Mouse (Mus musculus): ENCODE measurements around the gene Scrn3. TPM values are rescaled to one million over a fixed set of nuclear protein-coding genes. Genes with fewer than 3 reads are reported as not detected.

The Scrn3 gene
- 10 to 100 TPM; 19.0 to 21.7 TPM for total RNA-seq (2021)

DNA sequence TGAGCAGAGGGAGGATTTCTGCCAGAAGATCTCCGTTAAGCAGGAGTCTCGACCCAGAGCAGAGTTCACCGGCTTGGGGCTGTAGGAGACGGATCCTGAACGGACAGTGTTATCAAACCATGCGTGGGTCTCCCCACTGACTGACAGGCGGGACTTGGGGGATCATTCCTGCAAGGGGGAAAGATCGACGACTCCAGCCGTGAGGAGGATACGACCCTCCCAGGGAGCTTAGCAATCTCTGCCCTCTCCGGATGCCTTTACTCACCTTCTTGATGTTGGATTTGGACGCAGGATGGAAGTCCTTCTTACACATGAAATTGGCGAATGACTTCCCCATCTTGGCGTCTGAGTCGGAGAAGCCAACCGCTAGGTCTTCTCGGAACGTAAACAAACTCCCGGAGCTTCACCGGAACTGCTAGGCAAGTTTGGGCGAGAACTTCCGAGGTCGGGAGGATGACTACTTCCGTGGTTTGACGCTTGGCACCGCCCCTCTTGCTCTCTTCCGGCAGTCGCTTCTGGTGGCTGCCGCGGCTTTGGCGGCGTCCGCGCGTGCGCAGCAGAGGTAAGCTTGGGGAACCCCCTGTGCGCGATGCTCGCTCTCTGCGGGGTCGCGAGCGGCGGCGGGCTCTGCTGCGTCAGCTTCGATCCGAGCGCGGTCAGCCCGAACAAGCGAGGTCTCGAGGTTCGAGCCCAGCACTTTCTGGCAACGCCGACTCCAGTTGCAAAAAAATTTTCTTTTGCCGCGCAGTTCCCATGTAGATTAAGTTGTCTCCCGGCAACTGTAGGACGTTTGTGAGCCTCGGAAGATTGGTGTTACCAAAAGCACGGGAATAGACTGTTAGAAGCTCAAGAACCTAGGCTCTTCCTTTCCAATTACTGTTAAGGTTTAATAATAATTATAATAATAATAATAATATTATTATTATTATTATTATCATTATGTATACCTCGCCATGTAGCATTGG is at the start of gene Scrn3, which contains the start of gene Cir1:
TSS of gene Scrn3 (plus strand) at position 450 of the 965 bp plus-strand sequence.
TSS of gene Cir1 (minus strand) at position 550 of the 965 bp plus-strand sequence.
- intact Hi-C loops (cut with DNase I) = loop anchor here (5.0 kb wide), 1 partner anchor 75 kb away; the partner anchor contains the start of gene Gpr155

DNA sequence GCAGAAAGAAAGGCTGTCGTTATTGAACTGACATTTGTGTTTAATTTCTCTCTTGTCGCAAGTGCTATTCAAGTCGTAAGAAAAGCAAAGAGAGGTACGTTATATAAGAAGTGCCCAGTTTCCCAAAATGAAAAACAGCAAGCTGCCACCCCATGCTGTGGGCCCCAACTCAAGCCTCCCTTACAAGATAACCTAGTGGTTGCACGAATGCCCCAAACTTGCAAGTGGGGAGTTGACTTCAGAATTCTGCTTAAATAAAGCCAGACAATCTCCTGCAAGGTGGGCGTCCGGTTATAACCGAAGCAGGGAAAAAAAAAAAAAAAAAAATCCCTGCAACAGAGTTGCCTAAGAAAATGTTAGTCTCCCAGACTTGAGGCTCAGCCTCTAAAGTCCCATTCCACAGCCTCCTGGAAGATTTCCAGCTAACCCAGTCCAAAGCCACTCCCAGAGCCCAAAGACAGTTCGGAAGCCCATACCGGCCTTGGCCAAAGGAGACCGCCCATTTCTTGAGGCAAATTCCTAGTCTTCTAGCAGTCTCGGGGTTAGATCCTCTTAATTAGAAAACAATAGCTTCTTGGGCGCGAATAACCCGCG is 49.1 kb upstream of the Scrn3 start:
- intact Hi-C loops (cut with DNase I) = no loop called here
- DNase-seq (ENCODE audit: low spot score) = no peak

More for the DNA sequence above, at the start of gene Scrn3, which contains the start of gene Cir1:
- DNase-seq (ENCODE audit: low spot score) = peak; percentile 88

DNA sequence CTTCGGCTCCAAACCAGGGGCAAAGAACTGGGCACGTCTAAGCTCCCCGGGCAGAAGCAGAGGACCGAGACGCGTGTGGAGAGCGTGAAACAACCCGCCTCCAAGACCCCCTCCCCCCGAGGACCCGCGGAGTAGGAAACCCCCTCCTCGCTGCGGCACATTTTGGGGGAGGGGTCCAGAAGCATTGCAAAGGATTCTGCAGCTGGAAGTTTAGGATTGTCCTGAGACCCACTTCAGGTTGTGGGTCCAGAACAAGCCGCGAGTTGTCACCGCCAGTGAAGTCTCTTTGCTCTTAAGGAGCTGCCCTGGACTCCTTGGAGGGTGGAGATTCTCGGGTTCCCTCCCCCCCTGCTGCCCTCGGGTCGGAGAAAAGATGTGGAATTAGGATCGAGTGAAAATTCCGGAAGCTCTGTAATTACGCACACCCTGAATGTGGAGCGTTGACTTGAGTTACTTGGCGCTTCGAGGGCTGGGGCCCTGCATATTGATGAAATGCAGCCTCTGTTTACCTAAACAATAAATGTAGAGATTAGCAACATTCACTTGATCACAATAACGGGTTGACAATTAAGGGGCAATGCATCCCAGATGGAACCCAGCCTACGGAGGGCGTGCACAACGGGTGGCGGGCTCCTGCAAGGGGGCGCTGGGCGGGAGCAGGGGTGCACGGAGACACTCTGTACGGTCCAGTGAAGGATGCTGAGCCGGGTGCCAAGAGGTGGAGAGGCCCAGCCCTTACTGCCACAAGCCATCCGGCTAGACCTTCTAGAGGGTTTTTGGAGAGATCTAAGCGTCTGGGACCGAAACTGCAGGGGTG is 48.4 kb upstream of the Scrn3 start:
- intact Hi-C loops (cut with DNase I) = no loop called here
- DNase-seq (ENCODE audit: low spot score) = no peak

DNA sequence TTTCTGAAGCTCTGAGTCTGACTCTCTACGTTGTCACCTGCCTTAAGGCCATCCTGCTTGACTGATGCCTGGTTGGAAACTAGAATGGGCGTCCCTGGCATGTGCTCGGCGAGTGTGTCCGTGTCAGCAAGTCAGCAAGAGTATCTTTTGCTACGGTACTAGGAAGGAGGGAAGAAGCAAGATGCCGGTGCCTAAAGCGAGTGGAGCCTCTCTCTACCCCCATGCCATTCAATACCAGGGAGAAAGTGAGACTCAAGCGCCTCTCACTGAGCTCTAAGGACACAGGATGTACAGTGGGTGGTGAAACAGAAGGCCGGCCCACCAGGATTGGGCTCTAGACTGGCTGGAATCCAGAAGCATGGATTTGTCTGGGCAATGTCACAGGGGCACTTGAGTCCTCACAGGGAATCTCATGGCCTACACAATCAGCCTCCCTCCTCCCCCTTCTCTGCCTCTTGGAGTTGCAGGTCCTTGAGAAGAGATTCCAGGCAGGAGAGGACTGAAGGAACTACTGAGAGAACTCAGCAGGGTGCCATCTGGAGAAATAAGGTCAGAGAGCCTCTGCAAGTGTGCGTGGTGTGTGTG is 47.7 kb upstream of the Scrn3 start:
- no peak for DNase-seq (ENCODE audit: low spot score)
- intact Hi-C loops (cut with DNase I) = no loop called here

DNA sequence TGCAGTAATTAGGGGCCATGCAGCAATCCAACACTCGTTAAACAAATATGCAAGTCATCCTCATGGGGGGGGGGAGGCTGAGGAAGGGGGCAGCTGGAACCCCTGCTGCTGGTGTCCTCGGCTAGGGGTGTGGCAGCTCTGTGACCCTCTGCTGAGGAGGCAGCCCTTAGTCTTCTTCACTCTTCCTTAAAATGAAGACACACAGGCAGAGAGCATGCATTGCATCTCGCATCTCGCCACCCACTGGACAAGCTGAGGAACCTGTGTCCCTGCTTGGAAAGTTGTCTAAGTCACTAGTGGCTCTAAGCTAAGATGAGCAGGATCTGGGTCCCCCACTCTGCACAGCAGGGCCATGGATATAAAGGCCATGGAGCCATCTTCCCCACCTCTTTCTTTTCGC is 46.4 kb upstream of the Scrn3 start:
- intact Hi-C loops (cut with DNase I) = no loop called here
- no peak for DNase-seq (ENCODE audit: low spot score)

DNA sequence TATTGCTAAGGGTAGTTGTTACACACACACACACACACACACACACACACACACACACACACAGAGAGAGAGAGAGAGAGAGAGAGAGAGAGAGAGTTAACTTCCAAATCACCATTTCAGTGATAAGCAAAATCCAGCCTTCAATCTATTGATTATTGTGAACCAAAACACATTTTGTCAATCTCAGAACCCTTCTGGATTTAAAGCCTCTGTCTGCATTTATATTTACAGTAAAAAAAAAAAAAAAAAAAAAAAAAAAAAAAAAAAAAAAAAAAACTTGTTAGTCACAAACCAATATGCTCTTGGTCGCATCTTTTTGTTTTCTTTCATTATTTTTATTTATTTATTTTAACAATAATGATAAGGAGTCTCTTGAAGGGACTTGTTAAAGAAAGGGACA is 45.8 kb upstream of the Scrn3 start:
- DNase-seq (ENCODE audit: low spot score) = no peak
- intact Hi-C loops (cut with DNase I) = no loop called here

DNA sequence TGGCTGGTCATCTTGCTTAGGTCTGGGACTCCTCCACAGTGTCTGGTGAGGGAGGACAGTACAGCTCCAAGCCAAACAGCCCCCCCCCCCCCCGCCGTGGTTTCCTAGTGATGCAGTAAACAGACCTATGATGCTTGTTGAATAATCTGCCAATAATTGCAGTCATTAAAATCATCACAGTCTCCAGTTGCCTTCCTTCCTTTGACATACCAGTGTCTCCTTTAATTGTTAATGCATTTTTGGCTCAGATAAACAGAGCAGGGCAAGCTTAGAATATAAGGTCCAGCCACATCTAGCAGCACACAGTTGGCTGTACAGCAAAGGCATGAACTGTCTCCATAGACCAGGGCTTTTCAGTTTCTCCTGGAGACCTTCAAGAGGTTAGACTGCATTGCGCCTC is 45.2 kb upstream of the Scrn3 start:
- DNase-seq (ENCODE audit: low spot score) = no peak
- intact Hi-C loops (cut with DNase I) = no loop called here

DNA sequence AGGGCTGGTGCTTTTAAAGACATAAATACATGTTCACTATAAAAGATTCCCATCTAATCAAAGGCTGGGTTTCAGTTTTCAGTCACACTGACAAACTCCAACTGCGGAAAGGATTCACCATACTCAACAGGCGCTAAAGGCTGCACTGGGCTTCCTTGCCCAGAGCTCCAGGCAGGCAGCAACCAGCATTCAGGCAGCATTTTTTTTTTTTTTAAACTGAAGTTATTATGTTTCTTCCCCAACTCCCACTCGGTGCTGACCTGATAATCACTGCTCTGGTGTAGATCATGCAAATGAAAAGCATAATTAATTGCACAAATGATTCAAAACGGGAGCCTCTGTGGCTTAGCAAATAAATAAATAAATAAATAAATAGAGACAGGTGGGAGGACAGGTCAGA is 44.6 kb upstream of the Scrn3 start:
- DNase-seq (ENCODE audit: low spot score) = no peak
- intact Hi-C loops (cut with DNase I) = no loop called here

DNA sequence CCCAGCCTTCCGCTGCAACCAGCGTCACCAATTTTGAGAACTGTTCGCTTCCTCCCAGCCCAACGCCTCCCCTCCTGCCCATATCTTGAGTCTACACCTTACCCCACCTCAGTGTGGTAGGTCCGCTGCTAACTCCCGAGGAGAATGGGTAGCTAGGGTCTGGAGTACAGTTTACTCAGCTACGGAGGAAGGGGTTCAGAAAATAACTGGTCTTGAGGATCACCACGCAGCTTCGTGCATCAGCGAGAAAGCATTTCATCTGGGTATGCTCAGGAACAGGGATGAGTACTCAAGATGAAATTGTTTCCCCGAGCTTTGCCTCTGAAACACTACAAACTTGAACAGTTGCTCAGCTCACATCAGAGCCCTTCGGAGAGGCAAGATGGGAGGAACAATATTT is 44.1 kb upstream of the Scrn3 start:
- DNase-seq (ENCODE audit: low spot score) = no peak
- intact Hi-C loops (cut with DNase I) = no loop called here

DNA sequence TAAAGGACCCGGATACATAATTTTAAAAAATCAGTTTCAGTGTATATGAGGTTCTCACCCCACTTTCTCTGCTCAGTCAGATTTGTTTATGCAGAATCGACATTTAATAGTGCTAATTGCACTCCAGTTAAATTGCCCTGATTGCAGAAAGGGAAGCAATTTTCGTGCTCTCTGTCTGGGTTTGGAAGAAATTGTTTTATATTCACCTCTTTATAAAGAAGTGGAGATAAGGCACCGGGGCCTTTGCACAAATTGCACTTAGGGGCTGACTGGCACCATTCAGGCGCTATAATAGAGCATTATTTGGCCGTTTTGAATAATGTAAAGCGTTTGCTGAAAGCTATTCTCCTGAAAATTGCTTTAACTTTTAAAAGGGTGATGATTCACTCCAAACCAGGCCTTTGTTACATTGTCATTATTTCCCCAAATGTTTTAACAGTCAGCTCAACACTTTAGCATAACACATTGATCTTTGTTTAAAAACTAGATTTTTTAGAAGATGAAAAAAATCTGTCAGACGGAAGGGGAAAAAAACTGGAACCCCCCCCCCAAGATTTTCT is 43.5 kb upstream of the Scrn3 start:
- no peak for DNase-seq (ENCODE audit: low spot score)
- intact Hi-C loops (cut with DNase I) = no loop called here

DNA sequence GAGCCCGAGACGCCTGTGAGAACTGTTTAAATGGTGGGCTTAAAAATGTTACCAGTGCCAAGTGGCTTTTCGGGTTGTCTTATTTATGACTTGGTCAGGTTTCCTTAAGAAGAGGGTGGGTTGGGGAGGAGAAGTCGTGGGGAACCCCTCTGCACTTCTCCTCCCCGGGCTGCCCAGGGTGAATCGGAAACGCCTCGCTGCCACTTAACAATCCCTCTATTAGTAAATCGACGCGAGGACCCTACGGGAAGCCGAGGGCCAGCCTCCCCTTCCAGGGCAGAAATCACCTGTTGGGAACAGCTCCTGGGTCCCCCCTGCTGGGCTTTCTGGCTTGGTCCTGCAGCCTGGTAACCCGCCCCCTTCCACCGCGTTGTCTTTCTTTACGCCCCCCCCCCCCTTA is 42.7 kb upstream of the Scrn3 start:
- intact Hi-C loops (cut with DNase I) = loop anchor here (5.0 to 10.0 kb wide), 5 partner anchors 295 to 1732 kb away; partner anchors contain the start of genes Hoxd13 and Pdk1
- DNase-seq (ENCODE audit: low spot score) = no peak

DNA sequence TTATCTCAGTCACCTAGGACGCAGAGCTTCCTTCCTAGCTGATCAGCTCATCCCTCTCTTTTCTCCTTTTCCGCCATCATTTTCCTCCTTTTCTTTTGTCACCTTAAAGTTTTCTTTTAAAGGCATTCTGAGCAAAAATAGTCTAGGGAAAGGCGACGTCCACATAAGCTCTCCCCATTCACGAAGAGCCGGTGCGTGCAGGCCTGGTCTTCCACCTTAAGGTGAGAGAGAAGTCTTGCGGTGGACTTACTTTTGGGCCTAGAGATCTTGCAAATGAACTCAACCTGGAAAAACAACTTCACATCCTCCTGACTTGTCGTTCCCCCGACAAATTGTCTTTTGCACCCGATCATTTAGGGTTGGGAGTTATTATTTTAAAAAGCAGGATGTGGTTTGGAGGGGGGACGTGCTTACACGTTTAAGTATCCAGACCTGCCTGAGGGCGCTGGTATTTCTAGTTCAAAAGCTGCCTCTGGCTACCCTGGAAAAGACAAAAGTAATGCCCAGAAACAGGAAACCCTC is 42.3 kb upstream of the Scrn3 start:
- DNase-seq (ENCODE audit: low spot score) = no peak

DNA sequence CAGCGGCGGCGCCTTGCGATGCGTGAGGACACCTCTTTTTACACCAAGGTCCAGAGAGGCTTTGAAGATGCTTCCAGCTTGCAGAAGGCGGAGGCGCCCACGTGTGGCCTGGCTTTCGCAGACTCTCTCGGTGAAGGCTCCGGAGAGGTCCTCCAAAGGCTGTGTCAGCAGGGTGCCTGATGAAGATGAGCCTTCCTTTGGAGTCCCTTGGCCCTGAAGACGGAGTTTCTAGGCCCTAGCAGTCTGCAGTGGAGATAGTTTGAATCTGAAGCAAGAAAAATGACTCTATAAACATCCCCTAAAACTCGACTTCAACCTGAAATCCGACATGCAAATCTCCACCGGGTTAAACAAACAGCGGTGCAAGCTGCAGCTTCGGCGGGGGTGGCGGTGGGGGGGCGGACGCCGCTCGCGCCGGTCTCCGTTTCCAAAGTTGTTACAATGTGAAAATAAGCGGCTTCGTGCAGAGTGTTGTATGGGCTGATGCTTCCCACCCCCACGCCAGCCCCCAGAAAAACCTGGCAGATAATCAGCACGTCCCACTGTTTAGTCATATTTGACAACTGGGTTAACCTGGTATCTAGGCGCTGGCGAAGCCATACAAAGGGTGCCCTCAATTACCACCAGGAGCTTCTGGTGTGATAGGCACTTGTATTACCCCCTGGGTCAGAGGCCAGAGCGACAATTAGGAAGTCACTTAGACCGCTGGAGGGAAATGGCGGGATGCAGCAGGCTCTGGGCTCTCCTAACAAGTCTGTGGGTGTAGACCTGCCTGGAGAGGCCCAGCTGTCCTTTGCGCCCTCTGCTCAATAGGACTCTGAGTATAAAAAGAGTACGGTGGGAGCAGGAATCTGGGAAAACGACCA is 41.6 kb upstream of the Scrn3 start:
- intact Hi-C loops (cut with DNase I) = loop anchor here (5.0 to 10.0 kb wide), 5 partner anchors 296 to 1734 kb away; partner anchors contain the start of genes Hoxd13 and Pdk1
- DNase-seq (ENCODE audit: low spot score) = no peak

More for the DNA sequence above, 42.3 kb upstream of the Scrn3 start:
- intact Hi-C loops (cut with DNase I) = loop anchor here (5.0 to 10.0 kb wide), 5 partner anchors 295 to 1733 kb away; partner anchors contain the start of genes Hoxd13 and Pdk1

DNA sequence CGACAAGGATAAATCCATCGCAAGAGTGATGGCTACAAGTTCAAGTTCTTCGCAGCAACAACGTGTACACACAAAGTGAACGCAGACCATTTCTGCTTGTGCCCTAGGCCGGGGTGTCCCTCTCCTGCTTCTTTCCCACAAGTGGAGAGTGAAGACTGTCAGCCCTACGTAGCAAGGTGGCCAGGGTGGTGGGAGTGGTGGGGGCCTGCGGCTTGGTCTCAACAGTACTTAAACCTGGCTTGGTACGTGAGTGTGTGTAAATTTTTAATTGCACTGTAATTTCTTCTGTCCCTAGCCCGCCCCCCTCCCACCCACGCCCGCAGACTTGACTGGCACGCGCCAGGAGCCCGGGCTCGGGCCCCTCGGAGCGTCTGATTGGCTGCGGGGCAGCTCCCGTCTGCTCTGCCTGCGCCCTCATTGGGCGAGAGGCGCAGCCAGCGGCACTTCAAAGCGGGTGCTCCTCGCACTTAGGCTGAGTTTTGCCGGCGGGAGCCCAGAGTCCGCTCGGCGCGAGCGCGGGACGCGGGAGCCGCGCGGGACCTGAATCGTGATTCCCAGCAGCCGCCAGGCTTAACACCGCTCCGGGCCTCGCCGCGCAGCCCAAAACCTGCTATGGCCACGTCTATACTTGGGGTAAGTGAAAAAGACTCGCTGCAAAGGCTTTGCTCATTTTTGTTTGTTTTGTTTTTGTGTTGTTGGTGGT is 40.8 kb upstream of the Scrn3 start, which contains the start of gene Sp9:
TSS of gene Sp9 (plus strand) at position 467 of the 703 bp plus-strand sequence.
- intact Hi-C loops (cut with DNase I) = loop anchor here (5.0 to 10.0 kb wide), 5 partner anchors 297 to 1734 kb away; partner anchors contain the start of genes Hoxd13 and Pdk1
- no peak for DNase-seq (ENCODE audit: low spot score)

DNA sequence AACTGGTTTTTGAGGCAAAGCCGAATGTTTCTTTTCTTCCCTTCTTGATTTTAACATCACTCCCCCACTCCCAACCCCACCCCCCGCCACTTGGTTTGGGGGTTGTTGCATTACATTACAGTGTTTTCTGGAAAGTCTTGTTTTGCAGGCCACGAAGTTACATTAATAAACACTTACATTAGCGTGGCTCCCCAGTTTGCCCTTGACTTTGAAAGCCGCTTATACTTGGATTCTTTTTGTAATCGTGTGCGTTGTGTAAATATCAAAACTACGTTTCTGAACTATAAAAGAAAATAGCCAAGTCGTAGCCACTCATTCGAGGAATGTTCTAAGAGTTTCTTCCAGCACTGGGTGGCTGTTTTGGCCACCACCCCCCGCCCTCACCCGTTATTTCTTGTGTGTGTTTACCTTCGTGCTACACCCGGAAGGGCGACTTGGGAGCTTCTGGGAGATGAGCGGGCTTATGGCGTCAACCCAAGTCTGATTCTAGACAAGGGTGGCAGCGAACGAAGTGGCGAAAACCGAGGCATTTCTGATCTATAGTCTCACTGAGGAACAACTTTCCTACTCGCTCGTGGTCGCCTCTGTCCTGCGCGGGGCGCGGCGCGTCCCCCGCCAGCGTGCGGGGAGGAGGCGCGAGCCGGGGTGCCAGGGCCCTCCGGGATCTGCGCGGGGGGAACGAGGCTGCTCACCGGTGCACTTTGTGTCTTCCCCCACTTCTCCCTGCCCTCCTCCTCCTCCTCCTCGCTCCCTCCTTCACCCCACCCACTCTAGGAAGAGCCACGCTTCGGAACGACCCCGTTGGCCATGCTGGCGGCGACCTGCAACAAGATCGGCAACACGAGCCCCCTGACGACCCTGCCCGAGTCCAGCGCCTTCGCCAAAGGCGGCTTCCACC is 39.8 kb upstream of the Scrn3 start:
- intact Hi-C loops (cut with DNase I) = loop anchor here (5.0 to 10.0 kb wide), 5 partner anchors 298 to 1735 kb away; partner anchors contain the start of genes Hoxd13 and Pdk1
- DNase-seq (ENCODE audit: low spot score) = no peak
